Mouse (Mus musculus) bone marrow, adult 2 months (tissue): ENCODE results near the gene Eps8l3.

Experiments used
- CTCF ChIP-seq: fragments of 200-500 bp; IDR thresholded peaks from 2 replicates; pipeline ENCODE4 v1.5.1; 2011; ENCODE audit warnings: low read length, control low read depth; ENCODE audit not compliant: control insufficient read depth, insufficient read depth
- POLR2A ChIP-seq: fragments of 200-500 bp; IDR thresholded peaks from 2 replicates; pipeline ENCODE4 v1.6.1; 2011; ENCODE audit warnings: low read depth, mild to moderate bottlenecking, control low read depth, low read length, borderline replicate concordance; ENCODE audit not compliant: control insufficient read depth

- TF ChIP-seq CTCF (no peak), POLR2A (no peak)
These were observed 39.6 kb downstream of the Eps8l3 start for GRCm38 (mm10) chr3:107916674-107917073.
